Mouse (Mus musculus): ENCODE measurements around the gene Rapgef4.

- TF ChIP-seq EP300 (IDR thresholded peaks at IDR 0.05) = no peak
- TF ChIP-seq CTCF (IDR thresholded peaks at IDR 0.05) = no peak
These were observed 264.6 kb downstream of the Rapgef4 start for GRCm38 (mm10) chr2:72245631-72246030.

Data from lung, postnatal 0 days (tissue).